Mouse (Mus musculus) cortical plate, adult 2 months (tissue): Measurements from ENCODE around the gene Rhbg.

Experiments used
- CTCF ChIP-seq: fragments of 200-500 bp; IDR thresholded peaks from 2 replicates; pipeline ENCODE4 v1.5.1; 2011; ENCODE audit warnings: mild to moderate bottlenecking, control low read depth, low read length; ENCODE audit not compliant: insufficient read depth; ENCODE audit errors: extremely low read depth
- POLR2A ChIP-seq: fragments of 200-500 bp; IDR thresholded peaks from 2 replicates; pipeline ENCODE4 v1.6.1; 2011; ENCODE audit warnings: mild to moderate bottlenecking, low read length, control low read depth; ENCODE audit not compliant: insufficient read depth; ENCODE audit errors: extremely low read depth

DNA sequence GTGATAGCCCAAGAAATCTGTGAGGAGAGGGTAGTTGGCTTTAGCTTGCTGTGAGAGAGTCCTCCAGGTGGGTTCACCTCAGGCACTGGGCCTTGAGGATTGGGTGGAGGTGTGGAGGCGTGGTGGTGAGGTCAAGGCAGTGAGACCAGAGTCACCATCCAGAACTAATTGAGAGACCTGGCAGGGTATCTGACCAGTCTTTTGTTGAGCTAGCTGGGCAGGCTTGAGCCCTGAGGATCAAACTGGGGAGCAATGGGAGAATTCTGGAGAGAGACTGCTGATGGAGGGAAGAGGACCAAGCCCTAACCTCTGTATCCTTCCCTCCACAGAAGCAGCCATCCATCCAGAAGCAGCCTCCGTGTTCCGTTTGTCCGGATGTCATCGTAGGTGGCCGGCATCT is 45.2 kb downstream of the Rhbg start:
- TF ChIP-seq CTCF (no peak), POLR2A (no peak)
